Mouse (Mus musculus) heart, adult 2 months (tissue): Measurements from ENCODE around the gene Etv2. TPM values are rescaled to one million over a fixed set of nuclear protein-coding genes. Genes with fewer than 3 reads are reported as not detected.

ENCODE experiments used
- DNase-seq, 2 experiments: peaks; one replicate each; pipeline ENCODE4 v3.0.0; 2021
- H3K27ac ChIP-seq: fragments of 200-600 bp; 2 replicates; pipeline ENCODE4 v1.8.1; 2022
- H3K27me3 ChIP-seq: fragments of 200-500 bp; 2 replicates; pipeline ENCODE4 v1.6.1; 2012; ENCODE audit warnings: mild to moderate bottlenecking, low read length, inconsistent platforms, mixed read lengths; ENCODE audit not compliant: control insufficient read depth, insufficient read depth
- H3K36me3 ChIP-seq: fragments of 200-500 bp; 2 replicates; pipeline ENCODE4 v1.6.1; 2012; ENCODE audit warnings: low read length, inconsistent platforms; ENCODE audit not compliant: control insufficient read depth, insufficient read depth
- H3K4me1 ChIP-seq: fragments of 200-500 bp; 2 replicates; pipeline ENCODE4 v1.6.1; 2011; ENCODE audit warnings: low read length; ENCODE audit not compliant: control insufficient read depth, insufficient read depth
- H3K4me3 ChIP-seq: fragments of 200-600 bp; 2 replicates; pipeline ENCODE4 v1.8.1; 2022
- H3K79me2 ChIP-seq: fragments of 200-500 bp; replicated peaks from 2 replicates; pipeline ENCODE4 v1.6.1; 2012; ENCODE audit warnings: mild to moderate bottlenecking, inconsistent platforms, low read length, moderate library complexity, mixed read lengths; ENCODE audit not compliant: control insufficient read depth, insufficient read depth
- H3K9ac ChIP-seq: fragments of 200-500 bp; 2 replicates; pipeline ENCODE4 v1.6.1; 2012; ENCODE audit warnings: low read depth, mild to moderate bottlenecking, control low read depth, inconsistent platforms, low read length, mixed read lengths
- CTCF ChIP-seq: fragments of 200-600 bp; IDR thresholded peaks from 2 replicates; pipeline ENCODE4 v1.8.1; 2022; ENCODE audit warnings: antibody characterized with exemption, mild to moderate bottlenecking, moderate library complexity
- EP300 ChIP-seq: fragments of 200-500 bp; IDR thresholded peaks from 2 replicates; pipeline ENCODE4 v1.6.1; 2011; ENCODE audit warnings: low read depth, low read length, control low read depth; ENCODE audit not compliant: insufficient read depth
- POLR2A ChIP-seq: fragments of 200-500 bp; IDR thresholded peaks from 2 replicates; pipeline ENCODE4 v1.6.1; 2011; ENCODE audit warnings: mild to moderate bottlenecking, low read depth, low read length, control low read depth; ENCODE audit not compliant: insufficient read depth
- WGBS: fragments of 180-500 bp; shearing (Covaris S2); methylation state at CpG from one replicate; pipeline ENCODE4 v1.1.7; 2018; 5-methylcytosine and 5-hydroxymethylcytosine counted together
- intact Hi-C: fragments of 180-260 bp; cut with DNase I; formaldehyde crosslinking; loops from one replicate; pipeline ENCODE4 v1.15.1; 2025
- polyA plus RNA-seq: library from polyadenylated mRNA; depleted of rRNA; stranded (reverse); fragments of >200 nt; gene quantifications from 2 replicates; pipeline ENCODE4 v1.2.3, GENCODE M21; 2012
- total RNA-seq, 2 experiments: library from RNA; stranded (reverse); gene quantifications; 2 replicates each; pipeline ENCODE4 v1.2.3; 2021

Gene Etv2
- total and polyA plus RNA-seq, 3 experiments = not detected

- no peak overlapping the region for H3K27ac ChIP-seq
- no peaks in the 10 kb centered on the region; the same call in 1 of the 2 replicates for H3K4me1 ChIP-seq
- peak; percentile 76 for TF ChIP-seq CTCF
- no peak for TF ChIP-seq POLR2A
- 90% methylated on average over 3 of the region's 3 CpGs for WGBS
- H3K4me3 ChIP-seq = no peak overlapping the region
- peak in 1 of 2 experiments; percentile 37 for DNase-seq
- peaks cover 12% of the 10 kb centered on the region for H3K36me3 ChIP-seq
- H3K79me2 ChIP-seq = peaks cover 2% of the 10 kb centered on the region; the same call in 1 of the 2 replicates
- no peak overlapping the region for H3K9ac ChIP-seq
- intact Hi-C loops = no loop called here
- H3K27me3 ChIP-seq = no peaks in the 10 kb centered on the region
These were observed 16.4 kb downstream of the Etv2 start for GRCm38 (mm10) chr7:30619202-30619601.

- H3K9ac ChIP-seq = no peak overlapping the region
- intact Hi-C loops = no loop called here
- TF ChIP-seq CTCF (no peak; the same call in 1 of the 2 replicates), EP300 (peak; percentile 53; the same call in 1 of the 2 replicates), POLR2A (no peak)
- H3K79me2 ChIP-seq = peaks cover 2% of the 10 kb centered on the region; the same call in 1 of the 2 replicates
- no peaks in the 10 kb centered on the region for H3K27me3 ChIP-seq
- 72% methylated on average over 9 of the region's 9 CpGs for WGBS
- DNase-seq = peak in 1 of 2 experiments; percentile 31
- no peak overlapping the region for H3K27ac ChIP-seq
- H3K4me3 ChIP-seq = no peak overlapping the region
- H3K4me1 ChIP-seq = no peaks in the 10 kb centered on the region
- peaks cover 9% of the 10 kb centered on the region for H3K36me3 ChIP-seq
These were observed 17.0 kb downstream of the Etv2 start for GRCm38 (mm10) chr7:30618658-30619057.

- intact Hi-C loops = no loop called here
- TF ChIP-seq POLR2A (no peak), CTCF (no peak), EP300 (no peak)
- Histone ChIP-seq H3K27ac (no peak overlapping the region), H3K27me3 (no peaks in the 10 kb centered on the region), H3K79me2 (no peaks in the 10 kb centered on the region), H3K9ac (no peak overlapping the region), H3K4me1 (no peaks in the 10 kb centered on the region), H3K36me3 (peaks cover 4% of the 10 kb centered on the region; the same call in 1 of the 2 replicates), H3K4me3 (no peak overlapping the region)
- 47% methylated on average over 5 of the region's 5 CpGs for WGBS
- no peak for DNase-seq
These were observed 20.4 kb downstream of the Etv2 start for GRCm38 (mm10) chr7:30615049-30615760.

GRCm38 (mm10) chr7:30614454-30614853, 21.2 kb downstream of the Etv2 start:
- DNase-seq = no peak
- WGBS = 72% methylated on average over 2 of the region's 2 CpGs
- no peak overlapping the region for H3K4me3 ChIP-seq
- no peaks in the 10 kb centered on the region for H3K4me1 ChIP-seq
- H3K9ac ChIP-seq = no peak overlapping the region
- peaks cover under 1% of the 10 kb centered on the region; the same call in 1 of the 2 replicates for H3K36me3 ChIP-seq
- no peaks in the 10 kb centered on the region for H3K79me2 ChIP-seq
- no peak overlapping the region for H3K27ac ChIP-seq
- intact Hi-C loops = no loop called here
- no peaks in the 10 kb centered on the region for H3K27me3 ChIP-seq
- TF ChIP-seq EP300 (no peak), CTCF (peak; percentile 32; the same call in 1 of the 2 replicates), POLR2A (no peak)

GRCm38 (mm10) chr7:30613529-30614112, 22.0 kb downstream of the Etv2 start:
- TF ChIP-seq POLR2A (no peak), CTCF (peak; percentile 86), EP300 (no peak)
- Histone ChIP-seq H3K79me2 (no peaks in the 10 kb centered on the region), H3K4me1 (no peaks in the 10 kb centered on the region), H3K27ac (no peak overlapping the region), H3K4me3 (no peak overlapping the region), H3K27me3 (no peaks in the 10 kb centered on the region), H3K9ac (no peak overlapping the region), H3K36me3 (no peaks in the 10 kb centered on the region)
- 15% methylated on average over 14 of the region's 14 CpGs for WGBS
- peak; percentile 51 to 73 for DNase-seq
- intact Hi-C loops = loop anchor here (1.0 kb wide), 1 partner anchor 24 kb away; no protein-coding TSS in a partner anchor
